ENCODE assay signal across 19 mouse cellular contexts in the genomic region with DNA sequence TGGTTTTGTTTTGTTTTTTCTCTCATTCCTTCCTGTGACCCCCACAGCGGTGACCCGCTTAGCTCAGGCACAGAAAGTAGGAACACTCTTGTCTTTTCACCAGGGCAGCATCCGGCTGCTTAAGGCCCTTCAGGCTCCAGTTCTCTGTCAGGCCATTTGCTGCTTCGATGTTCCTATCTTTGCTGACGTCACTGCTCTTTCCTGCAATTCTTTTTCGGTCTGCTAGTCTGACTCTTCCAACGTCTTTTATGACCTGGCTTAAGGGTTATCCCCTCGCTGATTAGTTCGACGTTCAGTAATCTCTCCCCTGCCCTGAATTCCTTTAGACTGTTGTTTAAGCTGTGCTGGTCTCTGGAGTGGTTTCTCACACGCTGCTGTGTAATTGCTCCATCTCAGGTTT. TPM values are rescaled to one million over a fixed set of nuclear protein-coding genes. Genes with fewer than 3 reads are reported as not detected.
DNase-seq lines count a peak whose midpoint lies in the region; ATAC-seq and TF ChIP-seq lines count a peak whose summit lies in the region.
"Had no signal": no experiment of that assay in that cellular context is flagged by ENCODE, and none has a peak within 500 bp of the region (broad histone marks: within the 10 kb centered on the region; RNA-seq: fewer than 3 reads in every experiment).

No protein-coding gene starts in this region.

- H3K36me3 ChIP-seq in kidney, postnatal 0 days (ENCODE audit: insufficient read depth, low read length): no peaks in the 10 kb centered on the region
- H3K36me3 ChIP-seq in embryonic facial prominence, embryonic 10.5 days (replicated peaks): no peaks in the 10 kb centered on the region
- H3K36me3 ChIP-seq: midbrain, embryonic 15.5 days had no signal

- no peak for ATAC-seq in kidney, postnatal 0 days (replicated peaks; ENCODE audit: low FRiP score, low read depth)
- ATAC-seq: activated CD4-positive, CD25-positive, alpha-beta regulatory T cell, adult 4 months; forebrain, embryonic 16.5 days; midbrain, embryonic 15.5 days had no signal

- H3K4me2 ChIP-seq in kidney, postnatal 0 days (ENCODE audit: low read length): no peak overlapping the region
- H3K4me2 ChIP-seq: midbrain, embryonic 15.5 days had no signal

- no peak overlapping the region for H3K9ac ChIP-seq in kidney, postnatal 0 days (ENCODE audit: low read depth, low read length)
- H3K9ac ChIP-seq: midbrain, embryonic 15.5 days had no signal

- TF ChIP-seq CTCF in kidney, postnatal 0 days (IDR thresholded peaks at IDR 0.05; ENCODE audit: low read depth): no peak
- TF ChIP-seq CTCF in bone marrow macrophage, adult 2 months (IDR thresholded peaks at IDR 0.05; ENCODE audit: low read depth, low read length): no peak

- 19% methylated on average over 11 of the region's 11 CpGs for WGBS in kidney, postnatal 0 days
- 65% methylated on average over 11 of the region's 11 CpGs for WGBS in embryonic facial prominence, embryonic 10.5 days

- H3K4me1 ChIP-seq in kidney, postnatal 0 days (replicated peaks; ENCODE audit: insufficient read depth, low read length): no peaks in the 10 kb centered on the region; the same call in 1 of the 2 replicates
- peaks cover 12% of the 10 kb centered on the region for H3K4me1 ChIP-seq in bone marrow macrophage, adult 2 months (ENCODE audit: control insufficient read depth, insufficient read depth, low read length)
- peaks cover 31% of the 10 kb centered on the region for H3K4me1 ChIP-seq in embryonic facial prominence, embryonic 10.5 days
- H3K4me1 ChIP-seq: midbrain, embryonic 15.5 days had no signal

- no peaks in the 10 kb centered on the region for H3K27me3 ChIP-seq in kidney, postnatal 0 days (ENCODE audit: insufficient read depth, low read length)
- H3K27me3 ChIP-seq in embryonic facial prominence, embryonic 10.5 days (replicated peaks; ENCODE audit: low read depth, poor library complexity, severe bottlenecking): no peaks in the 10 kb centered on the region
- H3K27me3 ChIP-seq: midbrain, embryonic 15.5 days had no signal

- no peak for TF ChIP-seq POLR2A in bone marrow macrophage, adult 2 months (IDR thresholded peaks at IDR 0.05; ENCODE audit: borderline replicate concordance, low read depth, low read length)

- no peak overlapping the region for H3K27ac ChIP-seq in kidney, postnatal 0 days
- peak overlapping the region; percentile 19 for H3K27ac ChIP-seq in bone marrow macrophage, adult 2 months (ENCODE audit: insufficient read depth, low read depth, low read length)
- H3K27ac ChIP-seq in embryonic facial prominence, embryonic 10.5 days (replicated peaks): 0 out of 2 replicates have a peak overlapping the region, but pooled peaks have one; percentile 4
- H3K27ac ChIP-seq: midbrain, embryonic 15.5 days; stomach, postnatal 0 days had no signal

- DNase-seq in kidney, postnatal 0 days (ENCODE audit: low spot score): peak; percentile 73
- DNase-seq in kidney, adult 8-10 months: no peak
- no peak for DNase-seq in embryonic facial prominence, embryonic 10.5 days (ENCODE audit: low spot score)
- peak; percentile 19 to 26 for DNase-seq in kidney, postnatal 4 days
- no peak for DNase-seq in right cerebral cortex, postnatal 25 days
- no peak for DNase-seq in right cerebral cortex, adult 18-20 months
- DNase-seq: cerebellum, adult 18-20 months; gastrocnemius, postnatal 10 days; lung, postnatal 14 days; spleen, adult 18-20 months; thymus, postnatal 25 days had no signal

- H3K4me3 ChIP-seq in kidney, postnatal 0 days (replicated peaks; ENCODE audit: low read depth, low read length): no peak overlapping the region
- H3K4me3 ChIP-seq in bone marrow macrophage, adult 2 months (ENCODE audit: insufficient read depth, low read length): no peak overlapping the region
- no peak overlapping the region for H3K4me3 ChIP-seq in embryonic facial prominence, embryonic 10.5 days
- H3K4me3 ChIP-seq: midbrain, embryonic 15.5 days had no signal

- no peaks in the 10 kb centered on the region for H3K9me3 ChIP-seq in kidney, postnatal 0 days (replicated peaks; ENCODE audit: low read length)
- no peaks in the 10 kb centered on the region for H3K9me3 ChIP-seq in embryonic facial prominence, embryonic 10.5 days
- H3K9me3 ChIP-seq: midbrain, embryonic 15.5 days had no signal

RNA-seq across cellular contexts. Expression of gene Spats2, which starts 9.2 kb away (rescaled TPM):
- 33.5 and 34.6 TPM in 2 replicates for polyA plus RNA-seq in kidney, postnatal 0 days (2015; fragmentation: Nextera tagmentation; extraction: Ambion mirVana)
- polyA plus RNA-seq in bone marrow macrophage, adult 2 months (2012; ENCODE audit: insufficient read depth, insufficient read length, missing spikeins): 5.9 and 7.3 TPM in 2 replicates
- polyA plus RNA-seq in embryonic facial prominence, embryonic 10.5 days (2016; fragmentation: Nextera tagmentation; extraction: Ambion mirVana): 60.1 and 62.1 TPM in 2 replicates
- polyA plus RNA-seq: activated CD4-positive, CD25-positive, alpha-beta regulatory T cell, adult 4 months had no signal

RNA-seq across cellular contexts. Expression of gene Dnajc22, which starts 23.6 kb away (rescaled TPM):
- polyA plus RNA-seq in kidney, postnatal 0 days (2015; fragmentation: Nextera tagmentation; extraction: Ambion mirVana): 8.8 TPM in 2 replicates
- polyA plus RNA-seq in bone marrow macrophage, adult 2 months (2012; ENCODE audit: insufficient read depth, insufficient read length, missing spikeins): not detected in 2 replicates
- 1.1 and 1.6 TPM in 2 replicates for polyA plus RNA-seq in embryonic facial prominence, embryonic 10.5 days (2016; fragmentation: Nextera tagmentation; extraction: Ambion mirVana)
- polyA plus RNA-seq: activated CD4-positive, CD25-positive, alpha-beta regulatory T cell, adult 4 months had no signal

RNA-seq across cellular contexts. Expression of gene C1ql4, which starts 28.9 kb away (rescaled TPM):
- polyA plus RNA-seq in kidney, postnatal 0 days (2015; fragmentation: Nextera tagmentation; extraction: Ambion mirVana): 1.3 TPM in 2 replicates
- polyA plus RNA-seq in bone marrow macrophage, adult 2 months (2012; ENCODE audit: insufficient read depth, insufficient read length, missing spikeins): not detected in 2 replicates
- 0.36 and 0.52 TPM in 2 replicates for polyA plus RNA-seq in embryonic facial prominence, embryonic 10.5 days (2016; fragmentation: Nextera tagmentation; extraction: Ambion mirVana)
- polyA plus RNA-seq: activated CD4-positive, CD25-positive, alpha-beta regulatory T cell, adult 4 months; cortical plate, adult 2 months; forebrain, embryonic 16.5 days; large intestine, adult 2 months; limb, embryonic 11.5 days; stomach, postnatal 0 days had no signal

RNA-seq across cellular contexts. Expression of gene Troap, which starts 42.2 kb away (rescaled TPM):
- polyA plus RNA-seq in kidney, postnatal 0 days (2015; fragmentation: Nextera tagmentation; extraction: Ambion mirVana): 11.4 and 11.5 TPM in 2 replicates
- polyA plus RNA-seq in bone marrow macrophage, adult 2 months (2012; ENCODE audit: insufficient read depth, insufficient read length, missing spikeins): 15.6 and 18.3 TPM in 2 replicates
- 49.8 and 53.1 TPM in 2 replicates for polyA plus RNA-seq in embryonic facial prominence, embryonic 10.5 days (2016; fragmentation: Nextera tagmentation; extraction: Ambion mirVana)

Comparison
In these comparisons a context has a peak if more than half of its experiments do, and no peak if none do; other contexts are left out.
1. DNase-seq: peak in kidney, postnatal 0 days (single experiment) and kidney, postnatal 4 days (2 of 2); none in kidney, adult 8-10 months (0 of 2), embryonic facial prominence, embryonic 10.5 days (single experiment), right cerebral cortex, postnatal 25 days (single experiment) and right cerebral cortex, adult 18-20 months (single experiment).